Mouse (Mus musculus): ENCODE measurements around the gene Utp14a. TPM values are rescaled to one million over a fixed set of nuclear protein-coding genes. Genes with fewer than 3 reads are reported as not detected.

Utp14a gene
- total RNA-seq, 2 experiments from 2014 or later = 14.9 to 18.5 TPM

GRCm38 (mm10) chrX:48310706-48311517 is 54.2 kb downstream of the Utp14a start:
- no peak for DNase-seq

- no peak for DNase-seq
Observed at GRCm38 (mm10) chrX:48311727-48312126, 55.1 kb downstream of the Utp14a start.

DNA sequence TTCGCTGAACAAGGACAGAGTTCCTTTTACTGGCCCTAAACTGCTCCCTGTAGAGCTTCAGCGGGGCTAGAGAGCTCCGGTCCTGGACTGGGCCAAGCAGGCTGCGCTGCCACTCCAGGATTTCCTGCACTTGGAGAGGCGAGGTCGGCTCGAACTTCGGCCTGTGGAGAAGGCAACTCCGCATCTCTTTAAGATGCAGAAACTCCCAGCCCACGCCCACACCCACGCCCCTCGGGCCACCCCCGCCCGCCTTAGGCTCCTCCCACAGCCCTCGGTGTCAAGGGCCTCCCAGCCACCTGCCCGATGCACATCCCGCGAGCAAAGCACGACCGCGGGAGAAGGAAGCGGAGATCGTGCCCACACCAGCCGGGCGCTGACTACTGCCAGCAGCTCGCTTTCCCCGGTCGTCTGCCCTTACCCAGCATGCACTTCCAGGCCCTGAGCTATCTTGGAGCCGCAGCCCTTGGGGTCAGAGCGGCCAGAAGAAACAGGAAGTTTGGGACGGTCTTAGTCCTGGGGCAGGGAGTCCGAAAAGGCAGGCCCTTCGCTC is 57.9 kb downstream of the Utp14a start:
- DNase-seq = peak; percentile 89

- no peak for DNase-seq
Observed at GRCm38 (mm10) chrX:48317444-48317843, 60.8 kb downstream of the Utp14a start.

DNA sequence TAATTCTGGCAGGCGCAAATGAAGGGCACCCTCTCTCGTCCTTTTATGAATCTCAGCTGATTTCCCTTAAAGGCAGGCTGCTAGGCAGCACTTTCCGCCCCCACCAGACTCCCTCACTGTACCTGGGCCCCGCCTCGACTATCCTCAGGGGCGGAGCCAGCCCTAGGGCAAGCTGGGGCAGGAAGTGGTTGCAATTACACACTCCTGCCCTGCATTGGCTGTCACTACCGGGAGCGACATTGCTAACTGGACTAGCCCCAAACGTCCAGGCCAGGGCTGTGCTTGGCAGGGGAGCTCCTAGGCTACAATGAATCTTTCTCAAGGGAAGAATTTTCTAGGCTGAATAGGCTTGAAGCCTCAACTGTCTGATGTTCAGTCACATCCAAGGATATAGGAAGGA is 61.5 kb downstream of the Utp14a start:
- DNase-seq = peak; percentile 24

Other genes starting within 250 kb of the Utp14a start
- gene Apln, start 222.0 kb upstream of the Utp14a start, total RNA-seq (2021) = 10 to 100 TPM; 10.1 to 17.0 TPM
- gene Xpnpep2, start 148.1 kb upstream of the Utp14a start, total RNA-seq (2021) = 1 to 10 TPM; 1.5 to 2.1 TPM
- gene Sash3, start 110.4 kb upstream of the Utp14a start, total RNA-seq (2021) = 1 to 10 TPM; 4.7 to 5.3 TPM
- gene Zdhhc9, start 48.0 kb upstream of the Utp14a start, total RNA-seq (2021) = 10 to 100 TPM; 19.1 to 21.0 TPM
- gene Bcorl1, start 84.5 kb downstream of the Utp14a start, total RNA-seq (2021) = 10 to 100 TPM in 1 of 2 experiments, 1 to 10 TPM in 1; 9.9 to 12.6 TPM
- 10 to 100 TPM; 12.8 to 18.5 TPM for gene Elf4, start 206.3 kb downstream of the Utp14a start, total RNA-seq (2021)